7 mouse cellular contexts compared by ENCODE assay signal in genomic region chr5:113954421-113954820, GRCm38 (mm10). TPM values are rescaled to one million over a fixed set of nuclear protein-coding genes. Genes with fewer than 3 reads are reported as not detected.
DNase-seq lines count a peak whose midpoint lies in the region; ATAC-seq and TF ChIP-seq lines count a peak whose summit lies in the region.

No protein-coding gene starts in this region.

- peak overlapping the region; percentile 61 for H3K27ac ChIP-seq in hindbrain, embryonic 15.5 days (replicated peaks)
- no peak overlapping the region for H3K27ac ChIP-seq in left cerebral cortex, adult 2 months

- no peaks in the 10 kb centered on the region for H3K27me3 ChIP-seq in hindbrain, embryonic 15.5 days

- no peak overlapping the region for H3K4me3 ChIP-seq in hindbrain, embryonic 15.5 days
- H3K4me3 ChIP-seq in left cerebral cortex, adult 2 months, result no peak overlapping the region

- no peaks in the 10 kb centered on the region for H3K9me3 ChIP-seq in hindbrain, embryonic 15.5 days

- intact Hi-C loops in left cerebral cortex, adult 2 months (cut with DNase I), result loop anchor here (1.0 to 10.0 kb wide), 4 partner anchors 47 to 590 kb away; partner anchors contain the start of genes Coro1c, Iscu and Sart3

- WGBS in hindbrain, embryonic 15.5 days, result 11% methylated on average over 7 of the region's 7 CpGs

- DNase-seq in T-cell, adult 2 months (ENCODE audit: low spot score), result peak; percentile 64
- DNase-seq in cerebellum, postnatal 25 days, result peak; percentile 87 to 93
- DNase-seq in gastrocnemius, adult 18-20 months (ENCODE audit: low spot score), result peak; percentile 90
- peak; percentile 80 to 86 for DNase-seq in left cerebral cortex, adult 2 months (ENCODE audit: extremely low spot score in 1 of 2, low spot score in 2 of 2)
- peak; percentile 87 for DNase-seq in mesoderm, embryonic 11.5 days (ENCODE audit: low read depth, low spot score)
- DNase-seq in right cerebral cortex, postnatal 36 days (ENCODE audit: low spot score in 2 of 2), result peak; percentile 59 to 68

- H3K36me3 ChIP-seq in hindbrain, embryonic 15.5 days, result peaks cover 52% of the 10 kb centered on the region

- peak; percentile 75 for ATAC-seq in hindbrain, embryonic 15.5 days (ENCODE audit: low FRiP score, low read depth)

- peaks cover 8% of the 10 kb centered on the region; the same call in 1 of the 2 replicates for H3K4me1 ChIP-seq in hindbrain, embryonic 15.5 days (replicated peaks)

- no peak overlapping the region for H3K4me2 ChIP-seq in hindbrain, embryonic 15.5 days

- peak; percentile 97 for TF ChIP-seq CTCF in left cerebral cortex, adult 2 months (IDR thresholded peaks at IDR 0.05)

- no peak overlapping the region for H3K9ac ChIP-seq in hindbrain, embryonic 15.5 days

RNA-seq across cellular contexts. Expression of gene Ssh1, which starts 39.3 kb away (rescaled TPM):
- 1 to 10 TPM; 7.2 to 7.7 TPM for total RNA-seq in gastrocnemius, adult 18-20 months (2021)
- 12.4 and 12.8 TPM in 2 replicates for polyA plus RNA-seq in hindbrain, embryonic 15.5 days (2015; fragmentation: Nextera tagmentation; extraction: Ambion mirVana)
- 10 to 100 TPM; 28.2 to 28.6 TPM for total RNA-seq in left cerebral cortex, adult 2 months (2021)

RNA-seq across cellular contexts. Expression of gene Coro1c, which starts 45.9 kb away (rescaled TPM):
- total RNA-seq in gastrocnemius, adult 18-20 months (2021), result 10 to 100 TPM in 1 of 2 experiments, 1 to 10 TPM in 1; 8.9 to 12.7 TPM
- 175 and 182 TPM in 2 replicates for polyA plus RNA-seq in hindbrain, embryonic 15.5 days (2015; fragmentation: Nextera tagmentation; extraction: Ambion mirVana)
- 10 to 100 TPM; 77.9 to 84.3 TPM for total RNA-seq in left cerebral cortex, adult 2 months (2021)

RNA-seq across cellular contexts. Expression of gene Dao, which starts 49.1 kb away (rescaled TPM):
- total RNA-seq in gastrocnemius, adult 18-20 months (2021), result not detected
- polyA plus RNA-seq in hindbrain, embryonic 15.5 days (2015; fragmentation: Nextera tagmentation; extraction: Ambion mirVana), result 0.09 TPM in 1 of 2 replicates, not detected in the other
- not detected for total RNA-seq in left cerebral cortex, adult 2 months (2021)

Comparison
In these comparisons a context has a peak if more than half of its experiments do, and no peak if none do; other contexts are left out.
1. RNA of gene Coro1c, which starts 45.9 kb away (total RNA-seq): 77.9 to 84.3 TPM in left cerebral cortex, adult 2 months; 8.9 to 12.7 TPM in gastrocnemius, adult 18-20 months; every median in the first group is over 4 times any median in the second.
2. Peak in every context shown above with its lines, with median percentiles within 50 percentile points of each other: DNase-seq.